Mouse (Mus musculus) heart, postnatal 25 days (tissue): ENCODE results near the gene Otx2. TPM values are rescaled to one million over a fixed set of nuclear protein-coding genes. Genes with fewer than 3 reads are reported as not detected.

ENCODE experiments used
- DNase-seq: peaks from one replicate; pipeline ENCODE4 v3.0.0; 2022; ENCODE audit warnings: low spot score
- intact Hi-C: fragments of 180-260 bp; cut with DNase I; formaldehyde crosslinking; loops from one replicate; pipeline ENCODE4 v1.15.1; 2025
- total RNA-seq, 2 experiments: library from RNA; stranded (reverse); gene quantifications; 2 replicates each; pipeline ENCODE4 v1.2.3; 2021

Otx2 gene
- not detected for total RNA-seq

DNA sequence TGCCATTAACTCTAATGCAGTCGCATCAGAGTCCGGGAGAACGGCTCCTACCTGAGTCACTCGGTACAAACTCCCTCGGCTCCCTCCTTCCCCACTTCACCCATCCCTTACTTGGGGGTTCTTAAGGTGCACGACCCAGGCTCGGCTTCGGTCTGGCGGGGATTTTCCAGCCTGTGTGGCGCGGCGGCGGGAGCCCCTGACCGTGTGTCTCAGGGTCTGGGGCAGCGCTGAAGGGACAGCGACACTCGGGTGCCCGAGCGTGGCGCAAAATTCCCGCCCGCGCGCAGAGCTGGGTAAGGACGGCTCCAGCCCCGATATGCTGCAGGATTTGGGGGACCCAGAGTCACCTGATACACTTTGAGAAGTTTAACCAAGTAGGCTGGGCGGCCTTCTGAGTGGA, at the start of gene Otx2:
TSS of gene Otx2 (minus strand) at position 279 of the 400 bp plus-strand sequence.
- no peak for DNase-seq
- intact Hi-C loops: no loop called here

DNA sequence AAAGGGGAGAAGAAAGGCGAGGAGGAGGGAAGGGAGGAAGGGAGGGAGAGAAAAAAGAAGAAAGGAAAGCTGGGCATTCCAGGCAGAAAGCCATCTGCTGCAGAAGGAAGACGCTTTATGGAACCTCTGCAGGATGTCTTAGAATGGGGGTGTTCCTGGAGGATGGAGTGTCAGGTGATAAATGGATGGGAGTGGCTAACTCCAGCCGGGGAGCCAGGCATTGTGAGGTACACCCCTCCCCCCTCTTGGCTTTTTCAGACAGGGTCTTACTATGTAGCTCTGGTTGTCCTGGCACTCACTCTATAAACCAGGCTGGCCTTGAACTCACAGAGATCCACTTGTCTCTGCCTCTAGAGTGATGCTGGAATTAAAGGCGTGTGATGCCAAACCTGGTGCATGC, 49.1 kb upstream of the Otx2 start:
- intact Hi-C loops: no loop called here
- DNase-seq: no peak

DNA sequence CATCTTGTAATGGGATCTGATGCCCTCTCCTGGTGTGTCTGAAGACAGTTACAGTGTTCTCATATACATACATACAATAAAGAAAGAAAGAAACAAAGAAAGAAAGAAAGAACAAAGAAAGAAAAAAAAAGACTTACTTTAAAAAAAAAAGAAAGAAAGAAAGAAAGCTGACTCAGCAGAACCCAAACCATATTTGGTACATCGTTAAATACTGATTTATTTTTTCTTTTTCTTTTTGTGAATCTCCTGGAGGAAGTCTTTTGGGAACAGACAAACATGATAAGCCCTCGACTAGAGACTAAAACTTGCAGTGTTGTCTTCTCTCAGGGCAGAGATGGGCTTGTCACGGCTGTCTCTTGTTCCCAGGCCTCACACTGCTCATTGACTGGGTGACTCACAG, 45.7 kb upstream of the Otx2 start:
- DNase-seq: no peak
- intact Hi-C loops: no loop called here

DNA sequence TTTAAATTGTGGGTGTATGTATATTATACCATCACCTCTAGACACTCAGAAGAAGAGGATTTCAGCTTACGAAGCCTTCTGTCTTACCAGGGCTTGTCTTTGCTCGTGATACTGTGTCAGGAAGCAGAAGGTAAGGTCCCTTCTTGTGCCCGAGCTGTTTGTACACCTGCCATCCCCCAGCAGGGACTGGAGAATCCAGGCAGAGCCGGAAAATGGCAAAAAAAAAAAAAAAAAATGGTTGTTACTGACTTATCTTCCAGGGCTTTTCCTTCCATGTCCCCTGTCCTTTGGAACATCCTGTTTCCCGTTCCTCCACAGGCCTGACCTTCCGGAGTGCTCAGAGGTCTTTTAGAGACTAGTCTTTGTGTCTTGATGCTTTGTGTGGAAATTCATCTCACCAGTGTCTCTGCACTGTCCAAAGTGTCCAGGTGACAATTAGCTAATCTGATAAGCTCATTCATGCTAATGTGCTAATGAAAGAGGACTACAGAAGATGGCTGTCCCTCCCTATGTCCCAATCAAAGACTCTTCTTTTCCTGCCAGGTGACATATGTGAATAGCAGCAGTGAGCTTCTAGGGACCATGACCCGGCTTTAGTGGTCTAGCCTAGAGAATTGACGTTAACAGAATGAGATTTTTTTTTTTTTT, 44.1 kb upstream of the Otx2 start:
- intact Hi-C loops: no loop called here

DNA sequence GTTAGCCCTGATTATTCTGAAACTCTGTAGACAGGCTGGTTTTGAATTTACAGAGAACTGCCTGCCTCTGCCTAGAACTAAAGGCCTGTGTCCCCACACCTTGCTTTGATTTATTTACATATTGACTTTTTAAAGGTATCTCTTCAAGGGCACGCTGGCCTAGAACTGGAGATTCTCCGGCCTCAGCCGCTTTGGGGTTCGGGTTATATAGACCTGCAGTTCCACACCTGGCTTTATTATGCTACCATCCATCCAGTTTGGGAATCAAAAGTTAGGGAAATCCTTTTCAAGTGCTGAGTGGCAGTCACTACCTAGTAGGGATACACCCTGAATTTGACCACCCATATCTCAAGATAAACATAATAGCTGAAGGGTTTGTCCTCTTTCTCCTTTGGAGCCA, 42.8 kb upstream of the Otx2 start:
- intact Hi-C loops: no loop called here
- no peak for DNase-seq

More for the DNA sequence above, 44.1 kb upstream of the Otx2 start:
- no peak for DNase-seq

DNA sequence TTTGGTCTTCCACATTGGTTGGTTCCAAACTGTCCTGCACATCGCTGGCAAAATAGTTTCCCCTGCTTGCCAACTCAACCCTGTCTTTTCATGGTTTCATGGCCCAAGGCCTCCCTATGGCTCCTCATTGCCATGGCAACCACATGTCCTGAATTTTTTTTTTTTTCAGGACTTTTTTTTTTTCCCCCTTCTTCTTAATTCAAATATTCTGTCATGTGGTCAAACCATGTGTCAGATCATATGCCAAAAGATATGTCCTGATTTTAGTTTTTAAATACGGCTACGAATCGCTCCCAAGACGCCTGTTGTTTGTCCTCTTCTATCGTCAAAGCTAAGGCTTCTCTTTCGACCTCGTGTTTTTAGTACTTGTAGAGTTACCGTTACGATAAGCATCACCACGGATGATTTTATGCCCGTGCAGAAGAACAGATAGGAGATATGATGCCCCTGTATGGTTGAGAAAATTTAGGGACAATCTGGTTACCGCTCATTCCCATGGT, 37.3 kb upstream of the Otx2 start:
- intact Hi-C loops: no loop called here
- no peak for DNase-seq

DNA sequence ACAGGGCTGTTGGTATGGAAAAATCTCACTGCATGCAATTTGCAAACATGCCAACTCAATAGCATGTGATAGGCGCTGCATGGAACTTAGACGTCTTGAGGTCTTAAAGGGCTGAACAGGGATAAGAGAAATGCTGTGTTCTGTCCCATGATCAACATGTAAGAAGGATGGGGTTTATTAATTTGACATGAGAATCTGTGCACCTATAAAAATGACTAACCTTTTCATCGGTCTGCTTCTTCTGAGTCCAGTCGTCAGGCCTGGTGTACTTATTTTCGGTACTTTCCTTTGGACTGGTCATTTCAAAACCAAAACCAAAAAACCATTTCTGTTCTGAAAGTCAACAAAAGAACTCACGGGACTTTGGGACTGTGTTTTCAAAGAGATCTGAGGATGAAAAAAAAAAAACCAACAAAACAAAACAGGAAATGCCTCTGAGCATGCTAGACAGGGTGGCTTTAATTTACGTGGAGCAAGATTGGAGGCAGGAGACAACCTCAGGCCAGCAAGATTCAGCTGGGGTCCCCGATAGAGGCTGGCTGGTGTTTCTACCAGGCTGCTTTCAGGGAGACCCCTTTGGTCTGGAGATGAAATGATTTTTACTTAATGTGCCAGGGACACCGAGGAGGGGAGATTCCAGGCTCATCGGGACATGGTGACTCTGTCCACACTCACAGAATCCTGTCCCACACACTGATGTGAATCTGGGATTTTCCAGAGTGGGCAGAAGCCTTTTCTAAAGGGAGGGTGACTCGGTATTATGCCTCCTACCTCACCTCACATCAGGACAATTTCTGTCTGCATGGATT, 36.6 kb upstream of the Otx2 start:
- DNase-seq: no peak
- intact Hi-C loops: no loop called here

DNA sequence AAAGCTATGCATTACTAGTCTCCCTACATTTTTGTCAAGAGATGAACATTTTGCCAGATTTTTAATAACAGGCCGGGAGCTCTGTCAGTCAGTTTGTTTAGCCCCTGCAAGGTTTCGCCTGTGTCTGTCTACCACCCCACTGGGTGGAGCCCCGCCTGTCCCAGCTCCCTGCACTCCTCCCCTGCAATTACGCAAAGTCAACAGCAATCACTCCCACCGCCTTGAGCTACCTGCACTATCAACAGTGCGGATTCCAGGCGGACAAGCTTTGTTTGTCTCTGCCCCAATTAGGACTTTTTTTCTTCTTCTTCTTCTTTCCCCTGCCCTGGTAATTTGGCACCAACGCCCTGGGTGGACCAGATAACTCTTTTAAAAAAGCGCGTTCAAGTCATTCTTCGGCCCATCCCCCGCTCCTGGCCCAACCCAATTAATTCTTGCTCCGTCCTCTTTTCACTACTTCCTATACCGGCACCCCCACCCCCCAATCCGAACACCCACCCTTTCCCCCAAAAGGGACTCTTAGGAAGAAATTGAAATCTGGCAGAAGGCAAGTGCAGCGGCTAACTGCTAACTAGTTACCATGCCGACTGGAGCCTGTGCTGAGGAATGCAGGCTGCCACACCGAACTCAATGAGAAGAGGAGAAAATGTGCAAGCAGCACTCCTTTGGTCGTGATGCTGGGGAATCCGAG, 35.9 kb upstream of the Otx2 start:
- DNase-seq: no peak
- intact Hi-C loops: no loop called here

DNA sequence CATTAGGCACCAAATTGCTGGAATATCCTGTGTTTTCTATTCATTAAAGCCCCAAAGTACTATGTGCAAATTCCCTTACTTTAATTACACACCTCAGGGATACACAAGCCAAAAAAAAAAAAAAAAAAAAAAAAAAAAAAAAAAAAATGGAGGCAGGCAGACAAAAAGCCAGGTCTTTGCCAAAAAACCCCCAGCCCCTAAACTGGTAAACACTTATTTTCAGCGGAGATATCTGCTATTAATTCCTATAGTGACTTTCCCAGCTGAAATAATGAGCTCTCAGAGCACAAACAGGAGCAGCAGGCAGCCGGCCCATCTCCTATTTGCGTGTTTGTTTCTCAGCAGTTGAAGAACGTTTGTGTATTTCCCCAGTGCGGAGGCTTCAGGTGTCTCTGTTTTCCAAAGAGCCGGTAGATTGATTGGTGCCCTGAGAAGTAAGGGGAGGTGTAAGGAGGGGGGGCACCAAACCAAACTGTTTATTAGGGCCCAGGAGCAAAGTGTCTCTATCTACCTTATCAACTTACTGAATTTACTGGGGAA, 34.3 kb upstream of the Otx2 start:
- no peak for DNase-seq
- intact Hi-C loops: no loop called here

DNA sequence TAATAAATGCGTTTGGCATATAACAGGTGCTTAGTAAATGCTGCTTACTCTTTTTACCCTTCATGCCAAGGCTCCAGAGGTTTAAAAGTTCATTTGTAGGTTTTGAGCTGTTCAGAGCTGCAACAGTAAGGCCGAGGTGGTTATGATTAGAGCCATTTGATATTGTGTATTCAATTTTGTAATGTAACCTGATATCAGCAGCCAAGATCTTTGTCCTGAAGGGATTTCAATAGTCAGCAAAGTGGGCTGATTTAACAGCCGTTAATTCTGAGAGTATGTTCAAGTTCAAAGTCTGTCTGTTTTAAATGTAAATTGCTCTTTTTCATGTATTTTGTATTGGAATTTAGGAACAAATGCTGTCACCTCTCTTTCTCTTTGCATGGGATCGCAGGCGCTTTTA, 33.8 kb upstream of the Otx2 start:
- no peak for DNase-seq
- intact Hi-C loops: no loop called here

DNA sequence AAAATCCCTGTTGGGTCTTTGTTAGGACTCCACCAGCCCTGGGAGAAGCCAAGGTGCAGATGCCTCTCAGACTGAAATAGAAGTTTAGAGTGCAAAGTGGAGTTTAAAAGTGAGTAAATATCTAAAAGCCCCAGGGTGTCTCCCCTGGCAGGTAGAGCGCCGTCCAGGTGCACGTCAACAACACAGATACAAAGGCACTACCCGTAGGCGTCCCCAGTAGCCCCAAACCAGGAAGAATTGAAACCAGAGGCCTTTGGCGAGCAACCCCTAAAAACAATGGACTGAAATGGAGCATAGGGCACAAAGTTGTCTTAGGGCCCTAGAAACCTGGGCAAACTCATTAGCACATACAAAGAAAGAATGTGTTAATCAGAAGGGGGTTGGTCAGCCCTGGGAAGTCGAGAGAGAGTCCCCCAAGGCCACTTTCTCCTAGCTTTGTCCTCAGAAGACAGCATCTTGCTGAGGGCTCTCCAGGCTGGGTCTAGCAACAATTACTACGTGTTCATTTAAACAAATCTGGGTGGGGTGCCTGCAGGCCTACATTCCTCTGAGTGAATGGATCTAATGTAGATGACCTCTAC, 27.3 kb upstream of the Otx2 start:
- intact Hi-C loops: no loop called here
- no peak for DNase-seq

DNA sequence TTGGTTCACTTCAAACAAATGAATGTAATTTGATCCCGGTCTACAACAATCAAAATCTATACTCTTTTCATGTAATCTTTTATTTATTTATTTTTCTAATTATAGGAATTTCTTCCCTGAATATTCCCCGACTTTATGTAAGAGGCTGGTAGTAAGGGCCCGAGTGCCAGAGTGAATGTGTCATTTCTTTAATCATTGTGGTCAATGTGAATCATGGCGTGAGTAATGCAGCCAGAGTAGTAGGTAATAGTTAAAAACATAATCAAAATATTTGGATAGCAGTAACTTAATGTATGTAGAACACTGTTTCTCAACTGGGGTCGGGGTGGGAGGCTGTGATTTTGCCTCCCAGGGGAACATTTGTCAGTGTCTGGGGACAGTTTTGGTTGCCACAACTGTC, 6.0 kb upstream of the Otx2 start:
- DNase-seq: no peak
- intact Hi-C loops: no loop called here

DNA sequence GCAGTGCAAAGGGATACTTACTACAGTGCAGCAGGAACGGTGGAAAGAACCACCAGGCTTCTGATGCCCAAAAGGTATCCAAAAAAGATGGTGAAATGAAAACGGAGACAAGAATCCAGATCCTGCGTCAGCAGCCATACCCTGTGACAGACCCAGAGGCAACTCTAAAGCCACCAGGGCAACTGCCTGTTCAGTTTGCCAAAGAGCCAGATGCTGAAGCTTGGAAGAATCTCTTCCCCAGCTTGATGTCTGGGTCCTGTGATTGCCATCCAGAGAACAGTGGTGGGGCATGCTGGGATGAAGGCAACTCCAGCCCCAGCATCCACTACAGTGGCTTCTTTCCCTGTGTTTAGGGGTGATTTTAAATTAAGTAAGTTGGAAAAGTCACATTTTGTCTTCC, 5.1 kb upstream of the Otx2 start:
- DNase-seq: no peak
- intact Hi-C loops: no loop called here

DNA sequence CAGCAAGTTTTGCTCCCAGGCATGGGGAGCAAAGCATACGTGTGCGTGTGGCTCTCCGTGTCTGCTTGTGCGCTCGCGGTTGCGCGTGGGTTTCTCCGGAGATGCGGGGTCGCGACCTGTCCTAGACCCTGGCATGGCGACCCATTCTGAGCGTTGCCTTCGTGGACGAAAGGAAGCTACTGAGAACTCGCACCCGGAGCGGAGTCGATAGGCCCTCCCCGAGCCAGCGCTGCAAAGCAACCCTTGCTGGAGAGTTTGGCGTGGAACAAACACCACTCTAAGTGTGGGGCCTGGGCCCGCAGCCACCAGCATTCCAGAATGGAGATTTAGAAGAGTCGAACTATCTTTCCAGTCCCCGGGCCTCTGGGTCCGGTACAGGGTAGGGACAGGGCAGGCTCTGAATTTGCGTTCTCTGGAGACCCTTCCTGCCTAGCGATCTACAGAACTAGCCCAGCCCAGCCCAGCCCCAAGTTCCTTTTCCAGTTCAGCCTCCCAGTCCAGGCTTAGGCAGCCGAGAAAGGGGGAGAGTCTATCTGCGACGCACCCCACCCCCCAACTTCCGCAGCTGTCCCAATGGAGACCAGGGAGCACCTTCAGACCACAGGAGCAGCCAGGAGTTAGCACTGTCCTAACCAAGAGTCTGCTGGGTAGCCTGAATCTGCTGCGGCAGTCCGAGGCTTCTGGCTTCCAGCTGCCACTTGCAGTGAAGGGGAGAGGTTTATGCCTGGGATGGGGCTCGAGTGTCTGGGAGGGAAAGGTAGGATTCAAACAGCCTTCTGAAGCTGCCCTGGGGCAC, 615 bp upstream of the Otx2 start:
- intact Hi-C loops: no loop called here
- no peak for DNase-seq

DNA sequence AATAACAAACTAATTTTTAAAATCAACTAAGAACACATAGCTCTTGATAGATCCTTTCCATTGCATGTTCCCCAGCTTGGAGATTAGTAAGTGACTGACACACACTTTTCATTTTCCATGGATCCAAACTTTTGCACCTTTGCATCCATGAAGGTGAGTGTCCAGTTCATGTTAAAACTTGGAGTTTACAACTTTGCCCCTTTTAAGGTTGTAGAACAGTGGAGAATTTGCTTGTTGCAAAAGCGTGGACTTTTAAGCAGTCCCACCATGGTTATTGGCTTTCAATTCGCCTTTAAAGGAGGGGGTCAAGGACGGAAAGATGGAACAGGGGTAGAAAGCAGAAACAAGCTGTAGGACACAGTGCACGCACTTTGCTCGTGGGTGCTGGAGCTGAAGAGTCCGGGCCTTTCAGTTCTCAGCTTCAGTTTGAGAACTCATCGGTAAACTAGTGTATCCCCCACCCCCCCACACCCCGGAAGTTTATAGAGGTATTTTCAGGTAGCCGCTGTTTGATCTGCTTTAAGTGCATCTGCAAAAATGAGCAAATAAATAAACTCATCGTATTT, 925 bp downstream of the Otx2 start:
- no peak for DNase-seq
- intact Hi-C loops: no loop called here

DNA sequence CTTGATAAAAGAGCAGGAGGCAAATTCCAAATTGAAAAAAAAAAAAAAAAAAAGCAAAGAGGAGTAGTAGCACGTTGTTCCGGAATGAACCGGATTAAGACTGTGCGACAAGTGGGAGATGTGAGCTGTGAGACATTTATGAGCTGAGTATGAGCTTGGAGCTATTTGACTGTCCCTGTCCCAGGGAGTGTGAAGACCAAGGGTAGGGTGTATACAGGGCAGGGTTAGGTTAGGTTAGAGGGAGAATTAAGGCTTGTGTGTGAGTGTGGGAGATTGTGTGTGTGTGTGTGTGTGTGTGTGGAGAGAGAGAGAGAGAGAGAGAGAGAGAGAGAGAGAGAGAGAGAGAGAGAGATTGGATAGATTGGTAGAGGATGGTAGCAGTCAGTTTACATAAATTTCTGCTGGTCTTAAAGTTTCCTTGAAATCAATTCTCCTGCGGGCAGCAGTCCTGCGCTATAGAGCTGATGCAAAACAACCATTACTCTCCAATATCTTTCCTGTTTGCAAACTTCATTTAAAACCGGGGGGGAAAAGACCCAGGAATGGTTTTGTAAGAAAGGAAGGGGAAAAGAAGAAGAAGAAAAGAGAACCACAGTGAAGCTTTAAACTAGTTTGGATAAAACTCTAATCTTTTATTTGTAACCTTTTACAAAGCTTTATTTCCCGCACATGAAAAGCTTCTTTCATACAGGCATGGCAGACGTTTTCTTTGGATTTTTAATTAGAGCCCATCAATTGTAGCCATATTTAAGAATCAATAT, 2.0 kb downstream of the Otx2 start:
- intact Hi-C loops: no loop called here
- DNase-seq: no peak

DNA sequence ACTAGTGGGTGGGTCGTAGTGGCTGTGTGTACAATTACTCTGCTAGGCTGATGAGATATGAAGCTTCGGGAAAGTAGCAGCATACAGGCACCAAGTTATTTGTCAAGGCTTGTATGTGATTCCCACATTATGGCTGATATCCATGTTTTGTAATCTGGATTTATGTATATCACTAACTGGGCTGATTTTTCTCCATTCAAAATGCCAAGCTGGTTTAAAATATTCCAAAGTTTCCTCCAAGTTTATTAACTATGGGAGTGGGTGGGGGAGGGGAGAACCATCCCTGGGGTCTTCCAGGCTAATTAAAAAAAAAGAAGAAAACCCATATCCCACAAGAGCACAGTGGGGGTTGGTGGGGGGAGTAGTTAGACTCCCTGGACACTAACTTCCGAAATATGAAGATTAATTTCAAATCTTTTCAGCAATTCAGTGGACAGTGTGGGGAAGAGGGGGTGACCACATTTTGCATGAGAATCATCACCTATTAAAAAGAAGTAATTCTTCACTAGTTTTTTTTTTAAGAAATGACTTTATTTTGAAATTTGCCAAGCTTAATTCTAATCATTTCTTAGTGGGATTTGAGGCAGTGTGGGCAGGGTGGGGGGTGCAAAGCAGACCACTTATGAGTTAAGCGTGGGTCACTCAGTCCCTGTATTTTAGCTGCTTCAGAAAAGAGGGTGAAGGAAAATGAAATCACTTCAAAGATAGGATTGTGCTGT, 2.7 kb downstream of the Otx2 start:
- no peak for DNase-seq
- intact Hi-C loops: no loop called here

DNA sequence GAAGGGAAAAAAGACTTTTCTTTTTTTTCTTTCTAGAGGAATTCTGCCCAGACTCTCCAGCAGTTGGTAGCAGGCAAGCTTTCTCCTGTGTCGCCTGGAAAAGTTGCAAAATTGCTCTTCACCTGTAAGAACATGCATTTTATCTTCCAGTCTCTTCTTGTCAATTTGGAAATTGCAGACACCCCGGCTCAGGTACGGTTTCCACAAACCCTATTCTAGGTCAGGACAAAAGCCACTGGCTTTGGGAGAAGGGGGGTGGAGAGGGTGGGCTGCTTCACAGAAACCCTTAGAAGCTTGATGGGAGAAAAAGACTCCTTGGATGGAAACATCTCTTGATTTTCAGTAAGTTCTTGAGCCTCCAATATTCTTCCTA, 3.4 kb downstream of the Otx2 start:
- no peak for DNase-seq
- intact Hi-C loops: no loop called here
